In genomic region chr8:88198551-88198944, GRCm38 (mm10) we compare ENCODE assay signal across 8 mouse cellular contexts. TPM values are rescaled to one million over a fixed set of nuclear protein-coding genes. Genes with fewer than 3 reads are reported as not detected.
A peak's percentile ranks its signal among the peaks of the same experiment; 100 is the strongest.
DNase-seq lines count a peak whose midpoint lies in the region; ATAC-seq and TF ChIP-seq lines count a peak whose summit lies in the region.

No protein-coding gene starts in this region.

- dilution Hi-C loops in CH12.LX (cut with MboI; ENCODE audit: extremely low pct_ligation_motif_present, extremely low pct_unique_long_range_greater_than_20kb, low sequenced_read_pairs): no loop called here

- H3K4me1 ChIP-seq in kidney, adult 2 months (ENCODE audit: control insufficient read depth, insufficient read depth, low read length): peaks cover 23% of the 10 kb centered on the region
- H3K4me1 ChIP-seq in CH12.LX (ENCODE audit: control insufficient read depth in 1 of 2, insufficient read depth in 2 of 2): peaks cover 5 to 21% of the 10 kb centered on the region in 2 experiments
- peaks cover 8% of the 10 kb centered on the region for H3K4me1 ChIP-seq in cortical plate, adult 2 months (ENCODE audit: control insufficient read depth, insufficient read depth, low read length)
- H3K4me1 ChIP-seq in hindbrain, embryonic 16.5 days (ENCODE audit: control insufficient read depth, insufficient read depth, low read depth, low read length): peaks cover 25% of the 10 kb centered on the region
- H3K4me1 ChIP-seq in lung, embryonic 14.5 days (ENCODE audit: insufficient read depth): peaks cover 12% of the 10 kb centered on the region; the same call in 1 of the 2 replicates
- H3K4me1 ChIP-seq in stomach, embryonic 15.5 days: peaks cover 14% of the 10 kb centered on the region

- TF ChIP-seq CTCF in kidney, adult 2 months (conservative IDR thresholded peaks at IDR 0.05; ENCODE audit: insufficient read depth, insufficient read length, low read depth, low read length): no peak
- TF ChIP-seq CTCF in CH12.LX (conservative IDR thresholded peaks at IDR 0.05 in 1 of 2, IDR thresholded peaks at IDR 0.05 in 1 of 2; ENCODE audit: low read depth in 2 of 2, low read length in 2 of 2): no peak
- no peak for TF ChIP-seq CTCF in cortical plate, adult 2 months (IDR thresholded peaks at IDR 0.05; ENCODE audit: extremely low read depth, insufficient read depth, low read length)
- TF ChIP-seq CTCF in lung, embryonic 14.5 days (IDR thresholded peaks at IDR 0.05; ENCODE audit: low read depth): no peak

- TF ChIP-seq RAD21 in CH12.LX (IDR thresholded peaks at IDR 0.05; ENCODE audit: low read depth, low read length): no peak

- 1% methylated on average over 10 of the region's 10 CpGs for WGBS in kidney, adult 2 months
- WGBS in hindbrain, embryonic 16.5 days: under 1% methylated on average over 10 of the region's 10 CpGs
- WGBS in lung, embryonic 14.5 days: 0% methylated on average over 10 of the region's 10 CpGs
- WGBS in stomach, embryonic 15.5 days: under 1% methylated on average over 10 of the region's 10 CpGs

- no peaks in the 10 kb centered on the region for H3K9me3 ChIP-seq in CH12.LX (replicated peaks; ENCODE audit: low read length)
- H3K9me3 ChIP-seq in hindbrain, embryonic 16.5 days (ENCODE audit: control insufficient read depth, low read length): no peaks in the 10 kb centered on the region
- no peaks in the 10 kb centered on the region for H3K9me3 ChIP-seq in lung, embryonic 14.5 days (ENCODE audit: low read depth, low read length)
- H3K9me3 ChIP-seq in stomach, embryonic 15.5 days: no peaks in the 10 kb centered on the region

- H3K4me2 ChIP-seq in CH12.LX (ENCODE audit: insufficient read depth, low read depth, poor library complexity, severe bottlenecking): peak overlapping the region; percentile 79
- H3K4me2 ChIP-seq in hindbrain, embryonic 16.5 days (ENCODE audit: low read length): peak overlapping the region; percentile 77
- peak overlapping the region; percentile 93 for H3K4me2 ChIP-seq in lung, embryonic 14.5 days
- H3K4me2 ChIP-seq in stomach, embryonic 15.5 days: peak overlapping the region; percentile 80

- peaks cover 26% of the 10 kb centered on the region for H3K79me2 ChIP-seq in CH12.LX (replicated peaks; ENCODE audit: control insufficient read depth, extremely low read depth, insufficient read depth, poor library complexity, severe bottlenecking)

- no peaks in the 10 kb centered on the region for H3K27me3 ChIP-seq in kidney, adult 2 months (replicated peaks; ENCODE audit: control insufficient read depth, insufficient read depth, low read length)
- peaks cover 2% of the 10 kb centered on the region for H3K27me3 ChIP-seq in CH12.LX (replicated peaks)
- H3K27me3 ChIP-seq in hindbrain, embryonic 16.5 days (replicated peaks; ENCODE audit: control insufficient read depth, insufficient read depth, low read length): no peaks in the 10 kb centered on the region
- no peaks in the 10 kb centered on the region for H3K27me3 ChIP-seq in lung, embryonic 14.5 days (ENCODE audit: insufficient read depth, low read length)
- no peaks in the 10 kb centered on the region for H3K27me3 ChIP-seq in stomach, embryonic 15.5 days (replicated peaks)

- ATAC-seq in hindbrain, embryonic 16.5 days: no peak; the same call in 1 of the 2 replicates
- no peak for ATAC-seq in lung, embryonic 14.5 days (ENCODE audit: insufficient read depth)
- no peak for ATAC-seq in stomach, embryonic 15.5 days (ENCODE audit: insufficient read depth, low FRiP score, low read depth)

- TF ChIP-seq POLR2A in kidney, adult 2 months (IDR thresholded peaks at IDR 0.05; ENCODE audit: low read depth, low read length): no peak
- no peak for TF ChIP-seq POLR2A in CH12.LX (IDR thresholded peaks at IDR 0.05; ENCODE audit: low read depth, low read length)
- TF ChIP-seq POLR2A in cortical plate, adult 2 months (IDR thresholded peaks at IDR 0.05; ENCODE audit: extremely low read depth, insufficient read depth, low read length): no peak

- DNase-seq in kidney, adult 2 months: no peak
- DNase-seq in kidney, adult 8-10 months: no peak
- no peak for DNase-seq in CH12.LX (ENCODE audit: extremely low read depth)
- peak; percentile 66 for DNase-seq in lung, embryonic 14.5 days
- DNase-seq in thymus, postnatal 14 days: no peak

- in situ Hi-C loops in CH12.LX (cut with MboI; ENCODE audit: low pct_ligation_motif_present, low pct_unique_long_range_greater_than_20kb, low sequenced_read_pairs): no loop called here

- no peak for TF ChIP-seq EP300 in CH12.LX (IDR thresholded peaks at IDR 0.05; ENCODE audit: low read length)

- H3K27ac ChIP-seq in kidney, adult 2 months (ENCODE audit: insufficient read depth, low read depth, low read length): peak overlapping the region; percentile 88
- H3K27ac ChIP-seq in CH12.LX (ENCODE audit: insufficient read depth, low read depth): no peak overlapping the region
- H3K27ac ChIP-seq in cortical plate, adult 2 months (ENCODE audit: insufficient read depth, low read length): peak overlapping the region; percentile 99
- H3K27ac ChIP-seq in hindbrain, embryonic 16.5 days (ENCODE audit: low read depth, low read length): peak overlapping the region; percentile 99
- peak overlapping the region; percentile 97 for H3K27ac ChIP-seq in lung, embryonic 14.5 days (ENCODE audit: low read depth)
- peak overlapping the region; percentile 99 for H3K27ac ChIP-seq in stomach, embryonic 15.5 days

- H3K9ac ChIP-seq in CH12.LX (ENCODE audit: insufficient read depth, low read depth): peak overlapping the region; percentile 77
- H3K9ac ChIP-seq in hindbrain, embryonic 16.5 days (ENCODE audit: low read depth, low read length): peak overlapping the region; percentile 91
- peak overlapping the region; percentile 78 for H3K9ac ChIP-seq in lung, embryonic 14.5 days
- peak overlapping the region; percentile 69; the same call in 1 of the 2 replicates for H3K9ac ChIP-seq in stomach, embryonic 15.5 days

- H3K4me3 ChIP-seq in kidney, adult 2 months (ENCODE audit: insufficient read depth, low read depth, low read length): peak overlapping the region; percentile 87
- peak overlapping the region; percentile 77 to 91 (median 80) for H3K4me3 ChIP-seq in CH12.LX (replicated peaks in 1 of 3; ENCODE audit: low read depth in 2 of 3, low read length in 2 of 3, poor library complexity in 1 of 3)
- peak overlapping the region; percentile 75 for H3K4me3 ChIP-seq in cortical plate, adult 2 months (ENCODE audit: insufficient read depth, low read length)
- H3K4me3 ChIP-seq in hindbrain, embryonic 16.5 days (ENCODE audit: low read length): peak overlapping the region; percentile 92
- peak overlapping the region; percentile 92 for H3K4me3 ChIP-seq in lung, embryonic 14.5 days (ENCODE audit: low read depth, low read length)
- H3K4me3 ChIP-seq in stomach, embryonic 15.5 days (replicated peaks): peak overlapping the region; percentile 90

- H3K36me3 ChIP-seq in kidney, adult 2 months (ENCODE audit: control insufficient read depth, insufficient read depth, low read length): no peaks in the 10 kb centered on the region
- H3K36me3 ChIP-seq in CH12.LX (replicated peaks in 1 of 2; ENCODE audit: control insufficient read depth in 1 of 2, insufficient read depth in 1 of 2, low read length in 1 of 2): peaks cover 0 to 25% of the 10 kb centered on the region in 2 experiments
- H3K36me3 ChIP-seq in hindbrain, embryonic 16.5 days (ENCODE audit: control insufficient read depth, insufficient read depth, low read length): no peaks in the 10 kb centered on the region
- H3K36me3 ChIP-seq in lung, embryonic 14.5 days (ENCODE audit: insufficient read depth): peaks cover 11% of the 10 kb centered on the region; the same call in 1 of the 2 replicates
- H3K36me3 ChIP-seq in stomach, embryonic 15.5 days: no peaks in the 10 kb centered on the region

TF ChIP-seq in CH12.LX, 34 proteins besides CTCF, POLR2A, EP300 and RAD21:
- TF ChIP-seq GABPA (IDR thresholded peaks at IDR 0.05; ENCODE audit: insufficient replicate concordance, low read depth, low read length) (no peak), TCF12 (IDR thresholded peaks at IDR 0.05; ENCODE audit: low read depth, low read length) (no peak), NRF1 (IDR thresholded peaks at IDR 0.05; ENCODE audit: low read depth, low read length) (peak; percentile 51; the same call in 1 of the 2 replicates), ZNF384 (IDR thresholded peaks at IDR 0.05; ENCODE audit: low read depth, low read length) (peak; percentile 46; the same call in 1 of the 2 replicates), PAX5 (IDR thresholded peaks at IDR 0.05; ENCODE audit: low read length) (no peak)

RNA-seq across cellular contexts. Expression of gene Tent4b, which starts 0.5 kb away (rescaled TPM):
- 26.5 and 28.8 TPM in 2 replicates for polyA plus RNA-seq in kidney, adult 2 months (2012; rRNA removed)
- total RNA-seq in CH12.LX (2012; rRNA removed): 20.1 and 26.8 TPM in 2 replicates
- 27.9 and 33.6 TPM in 2 replicates for total RNA-seq in CH12.LX (2014; rRNA removed)
- 32.4 and 37.8 TPM in 2 replicates for polyA plus RNA-seq in CH12.LX (2012; ENCODE audit: insufficient read length, low read depth)
- 26.4 and 26.7 TPM in 2 replicates for polyA plus RNA-seq in cortical plate, adult 2 months (2012; rRNA removed)
- 7.7 and 8.5 TPM in 2 replicates for polyA plus RNA-seq in hindbrain, embryonic 16.5 days (2015; fragmentation: Nextera tagmentation; extraction: Ambion mirVana)
- polyA plus RNA-seq in lung, embryonic 14.5 days (2014; fragmentation: Nextera tagmentation; extraction: Ambion mirVana): 14.5 and 16.1 TPM in 2 replicates
- 7.0 and 7.5 TPM in 2 replicates for polyA plus RNA-seq in stomach, embryonic 15.5 days (2015; fragmentation: Nextera tagmentation; extraction: Ambion mirVana)
